Mouse (Mus musculus): ENCODE measurements around the gene Fam89b.

- TF ChIP-seq CTCF (conservative IDR thresholded peaks at IDR 0.05; ENCODE audit: low read length) (no peak), POU5F1 (IDR thresholded peaks at IDR 0.05; ENCODE audit: borderline replicate concordance, low read length) (no peak)
Measured at GRCm38 (mm10) chr19:5745756-5746710, 16.6 kb upstream of the Fam89b start.

All from E14TG2a.4 (cell line).